In genomic region chr11:69684936-69685335, GRCm38 (mm10) we compare ENCODE assay signal across 11 mouse cellular contexts. TPM values are rescaled to one million over a fixed set of nuclear protein-coding genes. Genes with fewer than 3 reads are reported as not detected.
A peak's percentile ranks its signal among the peaks of the same experiment; 100 is the strongest.
DNase-seq lines count a peak whose midpoint lies in the region; ATAC-seq and TF ChIP-seq lines count a peak whose summit lies in the region.
"Had no signal": no experiment of that assay in that cellular context is flagged by ENCODE, and none has a peak within 500 bp of the region (broad histone marks: within the 10 kb centered on the region; RNA-seq: fewer than 3 reads in every experiment).

No protein-coding gene starts in this region.

- TF ChIP-seq CTCF in olfactory bulb, adult 2 months (IDR thresholded peaks at IDR 0.05; ENCODE audit: insufficient read depth, low read depth, low read length) = no peak

- peaks cover 5% of the 10 kb centered on the region for H3K36me3 ChIP-seq in hindbrain, embryonic 14.5 days (replicated peaks; ENCODE audit: control insufficient read depth, insufficient read depth)
- no peaks in the 10 kb centered on the region for H3K36me3 ChIP-seq in hindbrain, embryonic 11.5 days (ENCODE audit: control insufficient read depth, insufficient read depth, low read length)
- H3K36me3 ChIP-seq in midbrain, embryonic 11.5 days (ENCODE audit: control insufficient read depth, insufficient read depth, low read length) = peaks cover 3% of the 10 kb centered on the region; the same call in 1 of the 2 replicates
- H3K36me3 ChIP-seq in midbrain, embryonic 13.5 days = peaks cover 5% of the 10 kb centered on the region
- H3K36me3 ChIP-seq: midbrain, embryonic 15.5 days had no signal

- H3K4me3 ChIP-seq in hindbrain, embryonic 14.5 days (replicated peaks; ENCODE audit: low read length) = no peak overlapping the region
- H3K4me3 ChIP-seq in hindbrain, embryonic 11.5 days (ENCODE audit: low read depth, low read length) = no peak overlapping the region
- H3K4me3 ChIP-seq in midbrain, embryonic 11.5 days (ENCODE audit: low read depth, low read length) = no peak overlapping the region
- H3K4me3 ChIP-seq in midbrain, embryonic 13.5 days (replicated peaks) = no peak overlapping the region
- H3K4me3 ChIP-seq in olfactory bulb, adult 2 months (ENCODE audit: insufficient read depth, low read depth, low read length) = no peak overlapping the region
- H3K4me3 ChIP-seq: midbrain, embryonic 15.5 days had no signal

- H3K9me3 ChIP-seq in hindbrain, embryonic 14.5 days (ENCODE audit: control insufficient read depth, low read length) = no peaks in the 10 kb centered on the region
- no peaks in the 10 kb centered on the region for H3K9me3 ChIP-seq in hindbrain, embryonic 11.5 days (ENCODE audit: control insufficient read depth, low read length)
- H3K9me3 ChIP-seq in midbrain, embryonic 11.5 days (ENCODE audit: control insufficient read depth, low read length) = no peaks in the 10 kb centered on the region
- H3K9me3 ChIP-seq in midbrain, embryonic 13.5 days = no peaks in the 10 kb centered on the region
- H3K9me3 ChIP-seq: midbrain, embryonic 15.5 days had no signal

- H3K4me2 ChIP-seq in hindbrain, embryonic 14.5 days (replicated peaks) = no peak overlapping the region
- H3K4me2 ChIP-seq in hindbrain, embryonic 11.5 days (replicated peaks; ENCODE audit: low read depth, low read length) = no peak overlapping the region
- H3K4me2 ChIP-seq in midbrain, embryonic 11.5 days = no peak overlapping the region
- H3K4me2 ChIP-seq in midbrain, embryonic 13.5 days (replicated peaks) = no peak overlapping the region
- H3K4me2 ChIP-seq: midbrain, embryonic 15.5 days had no signal

- no peaks in the 10 kb centered on the region for H3K27me3 ChIP-seq in hindbrain, embryonic 14.5 days (ENCODE audit: control insufficient read depth, insufficient read depth, low read length)
- H3K27me3 ChIP-seq in hindbrain, embryonic 11.5 days (ENCODE audit: control insufficient read depth, insufficient read depth, low read length) = no peaks in the 10 kb centered on the region
- no peaks in the 10 kb centered on the region for H3K27me3 ChIP-seq in midbrain, embryonic 11.5 days (ENCODE audit: control insufficient read depth, insufficient read depth, low read length)
- peaks cover 13% of the 10 kb centered on the region; the same call in 1 of the 2 replicates for H3K27me3 ChIP-seq in midbrain, embryonic 13.5 days

- H3K9ac ChIP-seq in hindbrain, embryonic 14.5 days = 0 out of 2 replicates have a peak overlapping the region, but pooled peaks have one; percentile 17
- no peak overlapping the region for H3K9ac ChIP-seq in hindbrain, embryonic 11.5 days (ENCODE audit: low read depth, low read length)
- H3K9ac ChIP-seq in midbrain, embryonic 11.5 days (ENCODE audit: low read length) = no peak overlapping the region; the same call in 1 of the 2 replicates
- no peak overlapping the region; the same call in 1 of the 2 replicates for H3K9ac ChIP-seq in midbrain, embryonic 13.5 days (replicated peaks)
- H3K9ac ChIP-seq: midbrain, embryonic 15.5 days had no signal

- no peak for TF ChIP-seq POLR2A in olfactory bulb, adult 2 months (IDR thresholded peaks at IDR 0.05; ENCODE audit: insufficient read depth, low read depth, low read length)

- H3K27ac ChIP-seq in hindbrain, embryonic 14.5 days = no peak overlapping the region
- no peak overlapping the region for H3K27ac ChIP-seq in hindbrain, embryonic 11.5 days (ENCODE audit: low read depth, low read length)
- H3K27ac ChIP-seq in midbrain, embryonic 11.5 days (ENCODE audit: low read depth, low read length) = no peak overlapping the region
- H3K27ac ChIP-seq in midbrain, embryonic 13.5 days = no peak overlapping the region
- peak overlapping the region; percentile 94 for H3K27ac ChIP-seq in olfactory bulb, adult 2 months (ENCODE audit: insufficient read depth, low read depth, low read length)

- no peak for ATAC-seq in hindbrain, embryonic 14.5 days (ENCODE audit: low FRiP score)
- ATAC-seq in hindbrain, embryonic 11.5 days (ENCODE audit: low FRiP score) = no peak
- no peak for ATAC-seq in midbrain, embryonic 11.5 days (ENCODE audit: low FRiP score)
- ATAC-seq in midbrain, embryonic 13.5 days = no peak
- ATAC-seq: midbrain, embryonic 15.5 days had no signal

- DNase-seq in cerebellum, adult 9-11 months = peak; percentile 63
- DNase-seq in cerebellum, adult 9-10 months = no peak
- DNase-seq in hindbrain, embryonic 14.5 days (ENCODE audit: low spot score) = no peak
- no peak for DNase-seq in hindbrain, embryonic 11.5 days (ENCODE audit: low spot score)
- DNase-seq in midbrain, embryonic 11.5 days (ENCODE audit: low spot score, missing footprints) = peak; percentile 59
- no peak for DNase-seq in right cerebral cortex, postnatal 36 days (ENCODE audit: low spot score in 2 of 2)
- DNase-seq: embryo, embryonic 11 days; thymus, adult 2 months had no signal

- WGBS in hindbrain, embryonic 14.5 days = 74% methylated on average over 6 of the region's 6 CpGs
- WGBS in hindbrain, embryonic 11.5 days = 78% methylated on average over 6 of the region's 6 CpGs
- 77% methylated on average over 6 of the region's 6 CpGs for whole genome bisulfite sequencing in midbrain, embryonic 11.5 days
- WGBS in midbrain, embryonic 13.5 days = 80% methylated on average over 6 of the region's 6 CpGs
- WGBS in olfactory bulb, adult 2 months = 72% methylated on average over 6 of the region's 6 CpGs

- H3K4me1 ChIP-seq in hindbrain, embryonic 14.5 days (replicated peaks; ENCODE audit: control insufficient read depth, insufficient read depth, low read length) = peaks cover 22% of the 10 kb centered on the region
- peaks cover 5% of the 10 kb centered on the region; the same call in 1 of the 2 replicates for H3K4me1 ChIP-seq in hindbrain, embryonic 11.5 days (replicated peaks; ENCODE audit: control insufficient read depth, insufficient read depth, low read length)
- H3K4me1 ChIP-seq in midbrain, embryonic 11.5 days (ENCODE audit: control insufficient read depth, insufficient read depth, low read length) = peaks cover 16% of the 10 kb centered on the region
- peaks cover 31% of the 10 kb centered on the region for H3K4me1 ChIP-seq in midbrain, embryonic 13.5 days (replicated peaks)
- H3K4me1 ChIP-seq in olfactory bulb, adult 2 months (ENCODE audit: control insufficient read depth, insufficient read depth, low read length) = peaks cover 31% of the 10 kb centered on the region

RNA-seq across cellular contexts. Expression of gene Tnfsf13, which starts 0.6 kb away (rescaled TPM):
- 0.20 and 0.55 TPM in 2 replicates for polyA plus RNA-seq in hindbrain, embryonic 14.5 days (2014; fragmentation: Nextera tagmentation; extraction: Ambion mirVana)
- not detected in 2 replicates for polyA plus RNA-seq in hindbrain, embryonic 11.5 days (2014; fragmentation: Nextera tagmentation; extraction: Ambion mirVana)
- not detected in 2 replicates for polyA plus RNA-seq in midbrain, embryonic 11.5 days (2014; fragmentation: Nextera tagmentation; extraction: Ambion mirVana)
- 0.36 TPM in 1 of 2 replicates, not detected in the other for polyA plus RNA-seq in midbrain, embryonic 13.5 days (2015; fragmentation: Nextera tagmentation; extraction: Ambion mirVana)
- not detected in 2 replicates for polyA plus RNA-seq in olfactory bulb, adult 2 months (2012; ENCODE audit: insufficient read depth, insufficient read length, low replicate concordance, missing spikeins)

RNA-seq across cellular contexts. Expression of gene Senp3, which starts 3.1 kb away (rescaled TPM):
- 96.2 and 99.2 TPM in 2 replicates for polyA plus RNA-seq in hindbrain, embryonic 14.5 days (2014; fragmentation: Nextera tagmentation; extraction: Ambion mirVana)
- 85.8 and 101 TPM in 2 replicates for polyA plus RNA-seq in hindbrain, embryonic 11.5 days (2014; fragmentation: Nextera tagmentation; extraction: Ambion mirVana)
- polyA plus RNA-seq in midbrain, embryonic 11.5 days (2014; fragmentation: Nextera tagmentation; extraction: Ambion mirVana) = 80.6 and 90.8 TPM in 2 replicates
- polyA plus RNA-seq in midbrain, embryonic 13.5 days (2015; fragmentation: Nextera tagmentation; extraction: Ambion mirVana) = 101 and 103 TPM in 2 replicates
- polyA plus RNA-seq in olfactory bulb, adult 2 months (2012; ENCODE audit: insufficient read depth, insufficient read length, low replicate concordance, missing spikeins) = not detected in 2 replicates

RNA-seq across cellular contexts. Expression of gene Tnfsf12, which starts 10.7 kb away (rescaled TPM):
- 4.2 and 5.0 TPM in 2 replicates for polyA plus RNA-seq in hindbrain, embryonic 14.5 days (2014; fragmentation: Nextera tagmentation; extraction: Ambion mirVana)
- polyA plus RNA-seq in hindbrain, embryonic 11.5 days (2014; fragmentation: Nextera tagmentation; extraction: Ambion mirVana) = 2.2 and 4.0 TPM in 2 replicates
- 2.0 and 2.8 TPM in 2 replicates for polyA plus RNA-seq in midbrain, embryonic 11.5 days (2014; fragmentation: Nextera tagmentation; extraction: Ambion mirVana)
- 0.98 and 1.2 TPM in 2 replicates for polyA plus RNA-seq in midbrain, embryonic 13.5 days (2015; fragmentation: Nextera tagmentation; extraction: Ambion mirVana)
- not detected in 2 replicates for polyA plus RNA-seq in olfactory bulb, adult 2 months (2012; ENCODE audit: insufficient read depth, insufficient read length, low replicate concordance, missing spikeins)

RNA-seq across cellular contexts. Expression of gene Tnfsfm13, which starts 11.0 kb away (rescaled TPM):
- 1.1 and 2.6 TPM in 2 replicates for polyA plus RNA-seq in hindbrain, embryonic 14.5 days (2014; fragmentation: Nextera tagmentation; extraction: Ambion mirVana)
- polyA plus RNA-seq in hindbrain, embryonic 11.5 days (2014; fragmentation: Nextera tagmentation; extraction: Ambion mirVana) = 0.61 and 1.1 TPM in 2 replicates
- 0.78 and 1.6 TPM in 2 replicates for polyA plus RNA-seq in midbrain, embryonic 11.5 days (2014; fragmentation: Nextera tagmentation; extraction: Ambion mirVana)
- polyA plus RNA-seq in midbrain, embryonic 13.5 days (2015; fragmentation: Nextera tagmentation; extraction: Ambion mirVana) = 0.64 and 1.2 TPM in 2 replicates
- not detected in 2 replicates for polyA plus RNA-seq in olfactory bulb, adult 2 months (2012; ENCODE audit: insufficient read depth, insufficient read length, low replicate concordance, missing spikeins)

RNA-seq across cellular contexts. Expression of gene Eif4a1, which starts 12.7 kb away (rescaled TPM):
- 559 and 579 TPM in 2 replicates for polyA plus RNA-seq in hindbrain, embryonic 14.5 days (2014; fragmentation: Nextera tagmentation; extraction: Ambion mirVana)
- polyA plus RNA-seq in hindbrain, embryonic 11.5 days (2014; fragmentation: Nextera tagmentation; extraction: Ambion mirVana) = 891 and 905 TPM in 2 replicates
- polyA plus RNA-seq in midbrain, embryonic 11.5 days (2014; fragmentation: Nextera tagmentation; extraction: Ambion mirVana) = 877 and 900 TPM in 2 replicates
- polyA plus RNA-seq in midbrain, embryonic 13.5 days (2015; fragmentation: Nextera tagmentation; extraction: Ambion mirVana) = 581 and 595 TPM in 2 replicates
- 796 TPM in 1 of 2 replicates, not detected in the other for polyA plus RNA-seq in olfactory bulb, adult 2 months (2012; ENCODE audit: insufficient read depth, insufficient read length, low replicate concordance, missing spikeins)

Comparison
In these comparisons a context has a peak if more than half of its experiments do, and no peak if none do; other contexts are left out.
1. DNase-seq: peak in cerebellum, adult 9-11 months (single experiment) and midbrain, embryonic 11.5 days (single experiment); none in cerebellum, adult 9-10 months (single experiment), hindbrain, embryonic 14.5 days (single experiment), hindbrain, embryonic 11.5 days (single experiment) and right cerebral cortex, postnatal 36 days (0 of 2).